Mouse (Mus musculus) ES-Bruce4 (cell line): ENCODE measurements around the gene Nucb2.

Experiments used
- CTCF ChIP-seq: IDR thresholded peaks from one replicate; pipeline ENCODE4 v1.8.1; 2011; ENCODE audit warnings: low read depth, low read length
- EP300 ChIP-seq: IDR thresholded peaks from 2 replicates; pipeline ENCODE4 v1.6.1; 2011; ENCODE audit warnings: low read depth, low read length; ENCODE audit not compliant: insufficient read depth
- POLR2A ChIP-seq: IDR thresholded peaks from one replicate; pipeline ENCODE4 v1.8.1; 2011; ENCODE audit warnings: low read length; ENCODE audit not compliant: insufficient read depth

GRCm38 (mm10) chr7:116491113-116491512, 13.1 kb upstream of the Nucb2 start:
- TF ChIP-seq CTCF (no peak), POLR2A (no peak), EP300 (no peak)
